Mouse (Mus musculus): ENCODE measurements around the gene Lck. TPM values are rescaled to one million over a fixed set of nuclear protein-coding genes. Genes with fewer than 3 reads are reported as not detected.

Gene Lck
- polyA plus RNA-seq, 2 experiments, result 6.3 to 9.9 TPM

GRCm38 (mm10) chr4:129620419-129621282 lies 47.2 kb upstream of the Lck start:
- peaks cover 25% of the 10 kb centered on the region for H3K4me1 ChIP-seq (ENCODE audit: control insufficient read depth, insufficient read depth, low read length)
- no peak overlapping the region; the same call in 1 of the 2 replicates for H3K4me2 ChIP-seq (replicated peaks; ENCODE audit: low read depth, low read length, severe bottlenecking)
- H3K27me3 ChIP-seq (ENCODE audit: control insufficient read depth, insufficient read depth, low read length), result no peaks in the 10 kb centered on the region
- no peak overlapping the region for H3K27ac ChIP-seq (replicated peaks; ENCODE audit: low read depth, low read length)
- no peak overlapping the region for H3K9ac ChIP-seq (ENCODE audit: low read depth, low read length, severe bottlenecking)
- H3K9me3 ChIP-seq (ENCODE audit: control insufficient read depth, low read length), result no peaks in the 10 kb centered on the region
- ATAC-seq (ENCODE audit: low FRiP score, low read depth) (no peak), DNase-seq (ENCODE audit: low spot score) (no peak)
- peaks cover 7% of the 10 kb centered on the region for H3K36me3 ChIP-seq (ENCODE audit: control insufficient read depth, insufficient read depth, low read length)
- no peak for TF ChIP-seq POLR2A (IDR thresholded peaks at IDR 0.05; ENCODE audit: borderline replicate concordance, extremely low read depth, insufficient read depth, insufficient read length)
- no peak overlapping the region for H3K4me3 ChIP-seq (replicated peaks; ENCODE audit: low read length)
- 86% methylated on average over 11 of the region's 11 CpGs for WGBS

GRCm38 (mm10) chr4:129618786-129619691 lies 45.6 kb upstream of the Lck start, which contains the start of gene Iqcc:
Iqcc (minus strand) TSS chr4:129619099.
- Histone ChIP-seq H3K36me3 (ENCODE audit: control insufficient read depth, insufficient read depth, low read length) (peaks cover 8% of the 10 kb centered on the region), H3K9ac (ENCODE audit: low read depth, low read length, severe bottlenecking) (peak within 1 kb of the TSS; percentile 77), H3K27me3 (ENCODE audit: control insufficient read depth, insufficient read depth, low read length) (no peaks in the 10 kb centered on the region), H3K4me2 (replicated peaks; ENCODE audit: low read depth, low read length, severe bottlenecking) (peak within 1 kb of the TSS; percentile 87), H3K4me1 (ENCODE audit: control insufficient read depth, insufficient read depth, low read length) (peaks cover 14% of the 10 kb centered on the region), H3K4me3 (replicated peaks; ENCODE audit: low read length) (peak within 1 kb of the TSS; percentile 69), H3K9me3 (ENCODE audit: control insufficient read depth, low read length) (no peaks in the 10 kb centered on the region), H3K27ac (replicated peaks; ENCODE audit: low read depth, low read length) (peak within 1 kb of the TSS; percentile 83)
- 4% methylated on average over 42 of the region's 44 CpGs for WGBS
- peak; percentile 91; the same call in 1 of the 2 replicates for TF ChIP-seq POLR2A (IDR thresholded peaks at IDR 0.05; ENCODE audit: borderline replicate concordance, extremely low read depth, insufficient read depth, insufficient read length)
- ATAC-seq (ENCODE audit: low FRiP score, low read depth) (peak; percentile 90), DNase-seq (ENCODE audit: low spot score) (peak; percentile 92)

DNA sequence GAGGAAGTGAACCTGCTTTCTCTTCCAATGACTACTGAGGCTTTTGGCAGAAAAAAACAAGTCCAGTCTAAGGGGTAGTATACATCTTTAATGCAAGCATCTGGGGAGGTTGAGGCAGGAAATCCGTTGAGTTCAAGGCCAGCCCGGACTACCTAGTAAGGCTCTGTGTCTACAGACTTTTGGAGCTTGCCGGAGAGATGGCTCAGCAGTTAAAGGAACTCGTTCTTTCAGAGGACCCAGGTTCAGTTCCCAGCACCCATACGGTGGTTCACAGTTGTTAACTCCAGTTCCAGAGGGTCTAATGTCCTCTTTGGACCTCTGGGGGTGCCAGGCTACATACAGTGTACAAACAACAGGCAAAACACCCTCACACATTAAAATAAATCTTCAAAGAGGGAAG lies 44.6 kb upstream of the Lck start:
- H3K9ac ChIP-seq (ENCODE audit: low read depth, low read length, severe bottlenecking), result peak overlapping the region; percentile 77; the same call in 1 of the 2 replicates
- ATAC-seq (ENCODE audit: low FRiP score, low read depth), result no peak
- 94% methylated on average over 5 of the region's 5 CpGs for WGBS

DNA sequence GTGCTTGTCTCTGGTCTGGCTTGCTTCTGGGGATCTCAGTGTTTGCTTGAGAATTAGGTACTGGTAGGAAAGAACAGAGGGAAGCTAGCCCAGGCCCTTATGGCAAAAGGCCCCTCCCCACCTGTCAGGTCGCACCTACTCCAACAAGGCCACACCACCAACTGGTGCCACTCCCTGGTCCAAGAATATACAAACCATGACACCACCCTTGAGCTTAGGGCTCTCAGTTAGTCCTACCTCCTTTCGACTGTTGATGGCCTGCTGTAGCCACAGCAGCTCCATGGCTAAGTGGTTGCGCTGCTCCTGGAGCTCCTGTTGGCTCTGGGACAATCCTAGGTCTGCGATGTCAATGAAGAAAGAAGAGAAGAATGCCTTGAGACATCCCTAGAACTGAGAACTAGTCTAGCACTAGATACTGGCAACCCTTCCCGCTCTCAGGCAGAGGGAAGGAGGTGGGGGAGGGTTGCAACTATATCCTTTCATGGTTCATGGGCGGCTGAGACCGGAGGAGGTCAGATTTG lies 43.7 kb upstream of the Lck start:
- no peak overlapping the region for H3K9ac ChIP-seq (ENCODE audit: low read depth, low read length, severe bottlenecking)
- no peaks in the 10 kb centered on the region for H3K9me3 ChIP-seq (ENCODE audit: control insufficient read depth, low read length)
- no peak for TF ChIP-seq POLR2A (IDR thresholded peaks at IDR 0.05; ENCODE audit: borderline replicate concordance, extremely low read depth, insufficient read depth, insufficient read length)
- ATAC-seq (ENCODE audit: low FRiP score, low read depth) (no peak), DNase-seq (ENCODE audit: low spot score) (no peak)
- 90% methylated on average over 7 of the region's 7 CpGs for WGBS
- H3K4me1 ChIP-seq (ENCODE audit: control insufficient read depth, insufficient read depth, low read length), result peaks cover 6% of the 10 kb centered on the region
- H3K36me3 ChIP-seq (ENCODE audit: control insufficient read depth, insufficient read depth, low read length), result peaks cover 8% of the 10 kb centered on the region
- no peak overlapping the region for H3K4me3 ChIP-seq (replicated peaks; ENCODE audit: low read length)
- H3K4me2 ChIP-seq (replicated peaks; ENCODE audit: low read depth, low read length, severe bottlenecking), result no peak overlapping the region
- H3K27ac ChIP-seq (replicated peaks; ENCODE audit: low read depth, low read length), result no peak overlapping the region
- no peaks in the 10 kb centered on the region for H3K27me3 ChIP-seq (ENCODE audit: control insufficient read depth, insufficient read depth, low read length)

More for the DNA sequence above, 44.6 kb upstream of the Lck start:
- Histone ChIP-seq H3K4me3 (replicated peaks; ENCODE audit: low read length) (peak overlapping the region; percentile 69), H3K27me3 (ENCODE audit: control insufficient read depth, insufficient read depth, low read length) (no peaks in the 10 kb centered on the region), H3K4me1 (ENCODE audit: control insufficient read depth, insufficient read depth, low read length) (peaks cover 14% of the 10 kb centered on the region), H3K27ac (replicated peaks; ENCODE audit: low read depth, low read length) (no peak overlapping the region), H3K9me3 (ENCODE audit: control insufficient read depth, low read length) (no peaks in the 10 kb centered on the region), H3K4me2 (replicated peaks; ENCODE audit: low read depth, low read length, severe bottlenecking) (peak overlapping the region; percentile 87), H3K36me3 (ENCODE audit: control insufficient read depth, insufficient read depth, low read length) (peaks cover 8% of the 10 kb centered on the region)
- no peak for TF ChIP-seq POLR2A (IDR thresholded peaks at IDR 0.05; ENCODE audit: borderline replicate concordance, extremely low read depth, insufficient read depth, insufficient read length)
- DNase-seq (ENCODE audit: low spot score), result no peak

DNA sequence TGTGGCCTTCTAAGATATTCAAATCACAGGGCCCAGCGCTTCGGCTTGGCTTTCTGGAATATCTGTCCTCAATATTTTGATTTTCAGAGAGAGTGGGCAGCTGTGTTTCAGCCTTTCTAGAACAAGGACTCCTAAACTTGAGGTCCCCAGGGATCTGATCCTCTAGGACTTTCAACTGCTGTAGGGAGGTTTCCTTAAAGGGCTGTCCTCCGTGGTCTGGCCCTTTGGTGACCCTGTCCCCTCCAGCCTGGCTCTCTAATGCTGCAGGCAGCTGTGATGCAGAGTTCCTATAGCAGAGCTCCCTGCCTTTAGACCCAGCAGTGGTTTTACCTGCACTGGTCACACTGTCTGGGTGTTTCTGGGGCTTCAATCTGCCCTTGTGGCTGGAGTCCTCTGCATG lies 43.2 kb upstream of the Lck start:
- ATAC-seq (ENCODE audit: low FRiP score, low read depth) (no peak), DNase-seq (ENCODE audit: low spot score) (no peak)
- Histone ChIP-seq H3K4me2 (replicated peaks; ENCODE audit: low read depth, low read length, severe bottlenecking) (no peak overlapping the region), H3K27ac (replicated peaks; ENCODE audit: low read depth, low read length) (no peak overlapping the region), H3K9ac (ENCODE audit: low read depth, low read length, severe bottlenecking) (no peak overlapping the region), H3K27me3 (ENCODE audit: control insufficient read depth, insufficient read depth, low read length) (no peaks in the 10 kb centered on the region), H3K36me3 (ENCODE audit: control insufficient read depth, insufficient read depth, low read length) (peaks cover 8% of the 10 kb centered on the region), H3K9me3 (ENCODE audit: control insufficient read depth, low read length) (no peaks in the 10 kb centered on the region), H3K4me3 (replicated peaks; ENCODE audit: low read length) (no peak overlapping the region), H3K4me1 (ENCODE audit: control insufficient read depth, insufficient read depth, low read length) (peaks cover 6% of the 10 kb centered on the region)
- 91% methylated on average over 3 of the region's 3 CpGs for WGBS
- no peak for TF ChIP-seq POLR2A (IDR thresholded peaks at IDR 0.05; ENCODE audit: borderline replicate concordance, extremely low read depth, insufficient read depth, insufficient read length)
